Mouse (Mus musculus) spleen, adult 2 months (tissue): ENCODE results near the gene Gpc6. TPM values are rescaled to one million over a fixed set of nuclear protein-coding genes. Genes with fewer than 3 reads are reported as not detected.

ENCODE experiments used
- DNase-seq, 2 experiments: peaks; one replicate each; pipeline versions ENCODE4 v3.0.0 to v3.0.0-alpha.2; 2012 to 2021; ENCODE audit warnings: low spot score in 2 of 2, low read depth in 1 of 2
- H3K27ac ChIP-seq: fragments of 200-500 bp; 2 replicates; pipeline ENCODE4 v1.5.1; 2012; ENCODE audit warnings: low read length, inconsistent platforms; ENCODE audit not compliant: insufficient read depth
- H3K27me3 ChIP-seq: fragments of 200-500 bp; 2 replicates; pipeline ENCODE4 v1.6.1; 2012; ENCODE audit warnings: mild to moderate bottlenecking, moderate library complexity, low read length, inconsistent platforms; ENCODE audit not compliant: control insufficient read depth, insufficient read depth
- H3K36me3 ChIP-seq: fragments of 200-500 bp; 2 replicates; pipeline ENCODE4 v1.6.1; 2012; ENCODE audit warnings: mild to moderate bottlenecking, low read length, inconsistent platforms; ENCODE audit not compliant: control insufficient read depth, insufficient read depth
- H3K4me1 ChIP-seq: fragments of 200-500 bp; 2 replicates; pipeline ENCODE4 v1.6.1; 2011; ENCODE audit warnings: inconsistent platforms; ENCODE audit not compliant: control insufficient read depth, insufficient read depth, insufficient read length
- H3K4me3 ChIP-seq: fragments of 200-500 bp; 2 replicates; pipeline ENCODE4 v1.5.1; 2011; ENCODE audit warnings: mild to moderate bottlenecking, inconsistent platforms; ENCODE audit not compliant: insufficient read depth, insufficient read length; ENCODE audit errors: extremely low read depth
- CTCF ChIP-seq: fragments of 200-500 bp; IDR thresholded peaks from 2 replicates; pipeline ENCODE4 v1.5.1; 2011; ENCODE audit warnings: mild to moderate bottlenecking, inconsistent platforms; ENCODE audit not compliant: insufficient read depth, insufficient read length, insufficient replicate concordance; ENCODE audit errors: extremely low read depth
- POLR2A ChIP-seq: fragments of 200-500 bp; IDR thresholded peaks from 2 replicates; pipeline ENCODE4 v1.6.1; 2011; ENCODE audit warnings: low read depth, low read length, inconsistent platforms
- WGBS: fragments of 180-500 bp; shearing (Covaris S2); methylation state at CpG from one replicate; pipeline ENCODE4 v1.1.7; 2018; 5-methylcytosine and 5-hydroxymethylcytosine counted together
- polyA plus RNA-seq: library from polyadenylated mRNA; depleted of rRNA; stranded (reverse); fragments of >200 nt; gene quantifications from 2 replicates; pipeline ENCODE4 v1.2.3, GENCODE M21; 2012

Gene Gpc6
- polyA plus RNA-seq, 1 experiment = 0.67 TPM

GRCm38 (mm10) chr14:118013237-118013636 lies 1088.1 kb downstream of the Gpc6 start:
- 75% methylated on average over 8 of the region's 8 CpGs for WGBS
- H3K27me3 ChIP-seq = no peaks in the 10 kb centered on the region
- no peaks in the 10 kb centered on the region for H3K36me3 ChIP-seq
- no peak for DNase-seq
- H3K4me1 ChIP-seq = no peaks in the 10 kb centered on the region
- no peak overlapping the region for H3K4me3 ChIP-seq
- H3K27ac ChIP-seq = no peak overlapping the region
- TF ChIP-seq POLR2A = no peak
- no peak for TF ChIP-seq CTCF

DNA sequence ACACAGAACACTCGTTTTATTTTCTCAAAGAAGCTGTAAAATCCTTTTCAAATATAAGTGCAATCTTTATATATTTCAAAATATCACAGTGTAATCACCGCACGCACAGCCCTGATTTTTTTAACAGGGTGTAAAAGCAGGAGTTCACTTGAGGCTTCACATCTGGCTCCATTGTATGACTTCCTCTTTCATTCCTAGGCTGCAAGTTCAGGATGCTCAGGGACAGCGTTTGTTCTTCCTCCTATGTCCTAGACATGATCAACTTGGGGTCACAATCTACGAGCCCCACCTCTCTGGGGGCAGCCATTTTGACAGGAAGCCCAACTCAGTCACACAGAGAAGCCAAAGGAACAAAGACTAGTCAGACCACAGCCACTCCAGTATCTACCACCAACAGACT lies 1094.2 kb downstream of the Gpc6 start:
- DNase-seq = no peak
- H3K4me1 ChIP-seq = no peaks in the 10 kb centered on the region
- H3K36me3 ChIP-seq = no peaks in the 10 kb centered on the region
- 44% methylated on average over 5 of the region's 5 CpGs for WGBS
- no peak for TF ChIP-seq CTCF
- no peak for TF ChIP-seq POLR2A
- H3K4me3 ChIP-seq = no peak overlapping the region
- no peaks in the 10 kb centered on the region for H3K27me3 ChIP-seq
- no peak overlapping the region for H3K27ac ChIP-seq

- Histone ChIP-seq H3K36me3 (no peaks in the 10 kb centered on the region), H3K27ac (no peak overlapping the region), H3K27me3 (no peaks in the 10 kb centered on the region), H3K4me1 (no peaks in the 10 kb centered on the region), H3K4me3 (no peak overlapping the region)
- no peak for DNase-seq
- TF ChIP-seq POLR2A (no peak), CTCF (no peak)
- 88% methylated on average over 10 of the region's 10 CpGs for WGBS
Measured at GRCm38 (mm10) chr14:118021867-118022543, 1096.9 kb downstream of the Gpc6 start.
